Mouse (Mus musculus): ENCODE results near the gene Dynlt1b.
"Not testable (repeated sequence)": the region's sequence is repeated elsewhere in the genome, so short reads cannot be mapped to it uniquely, and the experiment has no call there.

DNA sequence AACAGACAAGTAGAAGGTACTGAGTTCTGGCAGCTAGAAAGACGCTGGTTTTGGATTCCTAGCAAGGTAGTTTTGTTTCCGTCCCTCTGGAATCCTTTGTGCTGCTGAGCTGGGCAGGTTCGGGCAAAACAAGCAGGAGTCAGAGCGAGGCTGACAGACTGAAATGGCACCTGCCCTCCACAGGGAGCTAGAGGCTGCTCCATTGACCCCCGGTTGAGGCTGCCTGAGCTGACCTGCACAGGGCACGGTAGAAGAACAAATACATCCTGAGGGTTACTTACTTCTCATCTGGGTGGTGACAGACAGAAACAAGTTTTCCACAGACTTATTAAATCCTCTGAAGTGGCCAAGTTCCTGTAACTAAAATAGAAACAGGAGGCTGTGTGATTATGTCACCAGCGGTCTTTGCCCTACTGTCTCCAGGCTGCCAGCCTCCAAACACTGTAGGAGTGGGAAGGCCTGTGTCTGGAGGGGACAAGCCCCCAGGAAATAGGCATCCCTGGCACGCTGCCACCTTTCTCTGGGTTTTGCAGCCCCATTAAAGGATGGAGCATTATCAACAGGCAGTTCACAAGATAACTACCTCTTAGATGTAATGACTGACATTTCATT lies 48.7 kb upstream of the Dynlt1b start:
- not testable (repeated sequence) for TF ChIP-seq CTCF (IDR thresholded peaks at IDR 0.05; ENCODE audit: insufficient read depth, low read length); POLR2A (IDR thresholded peaks at IDR 0.05; ENCODE audit: borderline replicate concordance, extremely low read depth, low read depth, low read length)

Data from lung, adult 2 months (tissue).